Mouse (Mus musculus) liver, embryonic 13.5 days (tissue): ENCODE measurements at regions not wholly inside any gene's neighbourhood (a gene's known extent, or its start where the extent isn't known, plus 50 kb on each side); places are given as distances from the start of the nearest gene placed in this dataset.

ENCODE experiments used
- ATAC-seq: fragments of 200-750 bp; cut with Nextera tagmentation; 2 replicates; pipeline ENCODE4 v1.8.0; 2017; ENCODE audit warnings: low read depth, mild to moderate bottlenecking, moderate number of reproducible peaks, moderate library complexity
- DNase-seq: peaks from one replicate; pipeline ENCODE4 v3.0.0; 2022
- H3K27ac ChIP-seq: fragments of 300-500 bp; sonication (generic); 2 replicates; pipeline ENCODE4 v1.5.1; 2015; ENCODE audit warnings: moderate library complexity, mild to moderate bottlenecking, inconsistent platforms
- H3K27me3 ChIP-seq: fragments of 300-500 bp; sonication (generic); 2 replicates; pipeline ENCODE4 v1.6.1; 2015; ENCODE audit warnings: mild to moderate bottlenecking, inconsistent platforms
- H3K36me3 ChIP-seq: fragments of 300-500 bp; sonication (generic); 2 replicates; pipeline ENCODE4 v1.6.1; 2015; ENCODE audit warnings: mild to moderate bottlenecking, inconsistent platforms
- H3K4me1 ChIP-seq: fragments of 300-500 bp; sonication (generic); replicated peaks from 2 replicates; pipeline ENCODE4 v1.6.1; 2015; ENCODE audit warnings: inconsistent platforms
- H3K4me2 ChIP-seq: fragments of 300-500 bp; sonication (generic); 2 replicates; pipeline ENCODE4 v1.6.1; 2015; ENCODE audit warnings: inconsistent platforms, mild to moderate bottlenecking, moderate library complexity
- H3K4me3 ChIP-seq: fragments of 300-500 bp; sonication (generic); replicated peaks from 2 replicates; pipeline ENCODE4 v1.5.1; 2015; ENCODE audit warnings: mild to moderate bottlenecking, inconsistent platforms
- H3K9ac ChIP-seq: fragments of 300-500 bp; sonication (generic); 2 replicates; pipeline ENCODE4 v1.6.1; 2015; ENCODE audit warnings: mild to moderate bottlenecking, inconsistent platforms
- H3K9me3 ChIP-seq: fragments of 300-500 bp; sonication (generic); replicated peaks from 2 replicates; pipeline ENCODE4 v1.6.1; 2016; ENCODE audit warnings: inconsistent platforms
- WGBS: fragments of 180-500 bp; shearing (Covaris S2); methylation state at CpG from one replicate; pipeline ENCODE4 v1.1.7; 2015; ENCODE audit not compliant: insufficient replicate concordance; 5-methylcytosine and 5-hydroxymethylcytosine counted together

GRCm38 (mm10) chr1:35941642-35942077 is 126.5 kb upstream of the Hs6st1 start:
- Histone ChIP-seq H3K27me3 (no peaks in the 10 kb centered on the region), H3K36me3 (no peaks in the 10 kb centered on the region), H3K4me3 (no peak overlapping the region), H3K4me2 (no peak overlapping the region), H3K9me3 (no peaks in the 10 kb centered on the region), H3K9ac (no peak overlapping the region), H3K27ac (no peak overlapping the region), H3K4me1 (peaks cover 7% of the 10 kb centered on the region)
- 30% methylated on average over 8 of the region's 8 CpGs for WGBS
- DNase-seq (no peak), ATAC-seq (no peak)

- Histone ChIP-seq H3K4me1 (peaks cover 5% of the 10 kb centered on the region), H3K9me3 (no peaks in the 10 kb centered on the region), H3K4me2 (no peak overlapping the region), H3K27ac (no peak overlapping the region), H3K27me3 (no peaks in the 10 kb centered on the region), H3K36me3 (no peaks in the 10 kb centered on the region), H3K4me3 (no peak overlapping the region), H3K9ac (no peak overlapping the region)
- DNase-seq: no peak
- 44% methylated on average over 7 of the region's 7 CpGs for WGBS
- ATAC-seq: no peak
Observed at GRCm38 (mm10) chr1:35942222-35942621, 126.0 kb upstream of the Hs6st1 start.

DNA sequence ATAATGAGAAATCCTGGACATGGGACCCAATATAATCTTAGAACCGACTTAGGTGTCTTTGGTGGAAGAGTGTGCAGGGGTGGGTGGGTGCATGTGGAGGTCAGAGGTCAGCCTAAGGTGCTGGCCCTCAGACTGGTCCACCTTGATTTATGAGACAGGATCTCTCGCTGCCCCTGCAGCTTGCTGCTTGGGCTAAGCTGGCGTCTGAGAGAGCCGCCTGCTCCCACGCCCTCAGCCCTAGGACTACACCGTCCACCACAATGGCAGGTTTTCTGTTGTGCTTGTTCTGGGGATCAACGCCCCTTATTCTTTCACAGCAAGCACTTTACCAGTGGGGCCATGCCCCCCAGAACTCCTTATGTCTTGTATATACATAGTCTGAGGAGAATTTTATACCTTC is 124.4 kb upstream of the Hs6st1 start:
- Histone ChIP-seq H3K27me3 (no peaks in the 10 kb centered on the region), H3K36me3 (no peaks in the 10 kb centered on the region), H3K27ac (no peak overlapping the region), H3K9me3 (no peaks in the 10 kb centered on the region), H3K4me3 (no peak overlapping the region), H3K9ac (no peak overlapping the region), H3K4me2 (no peak overlapping the region), H3K4me1 (peaks cover 5% of the 10 kb centered on the region)
- DNase-seq: no peak
- WGBS: 68% methylated on average over 7 of the region's 7 CpGs
- no peak for ATAC-seq

DNA sequence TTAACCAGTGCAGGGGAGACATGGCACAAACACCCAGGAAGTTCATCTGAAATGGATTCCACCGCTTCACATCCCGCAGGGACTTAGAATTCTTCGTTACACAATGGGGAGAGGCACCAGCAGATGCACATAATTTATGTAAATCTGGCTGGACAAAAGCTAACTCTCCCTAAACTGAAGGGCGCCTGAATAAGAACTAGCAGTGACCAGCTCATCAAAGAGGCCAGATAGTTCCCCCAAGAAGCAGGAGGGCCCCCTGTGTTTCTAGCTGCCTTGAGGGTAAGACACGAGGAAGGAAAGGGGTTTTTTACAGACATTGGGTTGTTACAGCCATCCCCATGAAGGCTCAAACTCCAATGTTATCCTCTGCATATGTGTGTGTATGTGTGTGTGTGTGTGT is 123.8 kb upstream of the Hs6st1 start:
- ATAC-seq: no peak

DNA sequence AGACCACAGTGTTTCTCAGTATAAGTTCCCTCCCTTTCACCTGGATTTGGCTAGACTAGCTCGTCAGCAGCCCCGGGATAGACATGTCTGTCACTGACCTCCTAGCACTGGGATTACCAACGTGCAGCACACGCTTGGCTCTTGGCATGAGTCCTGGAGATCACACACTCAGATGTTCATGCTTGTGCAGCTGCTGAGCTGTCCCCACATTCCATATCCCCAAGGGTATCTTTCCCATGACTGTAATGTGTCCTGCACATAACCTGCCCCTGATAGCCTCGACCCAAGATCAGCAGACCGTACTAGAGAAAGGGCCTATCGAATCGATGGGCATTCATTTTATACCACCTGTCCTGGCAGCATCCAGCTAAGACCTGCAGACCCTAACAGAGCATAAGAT is 123.4 kb upstream of the Hs6st1 start:
- Histone ChIP-seq H3K36me3 (no peaks in the 10 kb centered on the region), H3K4me2 (no peak overlapping the region), H3K4me3 (no peak overlapping the region), H3K27me3 (no peaks in the 10 kb centered on the region), H3K4me1 (peaks cover 5% of the 10 kb centered on the region), H3K9me3 (no peaks in the 10 kb centered on the region), H3K9ac (no peak overlapping the region), H3K27ac (no peak overlapping the region)
- no peak for DNase-seq
- ATAC-seq: no peak
- WGBS: 72% methylated on average over 8 of the region's 8 CpGs

More for the DNA sequence above, 123.8 kb upstream of the Hs6st1 start:
- Histone ChIP-seq H3K9ac (no peak overlapping the region), H3K36me3 (no peaks in the 10 kb centered on the region), H3K9me3 (no peaks in the 10 kb centered on the region), H3K4me1 (peaks cover 5% of the 10 kb centered on the region), H3K4me3 (no peak overlapping the region), H3K4me2 (no peak overlapping the region), H3K27ac (no peak overlapping the region), H3K27me3 (no peaks in the 10 kb centered on the region)
- no peak for DNase-seq
- WGBS: 70% methylated on average over 5 of the region's 5 CpGs

GRCm38 (mm10) chr1:35945596-35945995 is 122.6 kb upstream of the Hs6st1 start:
- H3K9me3 ChIP-seq: no peaks in the 10 kb centered on the region
- ATAC-seq (no peak), DNase-seq (no peak)
- H3K27me3 ChIP-seq: no peaks in the 10 kb centered on the region
- peaks cover 5% of the 10 kb centered on the region for H3K4me1 ChIP-seq
- H3K27ac ChIP-seq: no peak overlapping the region
- no peaks in the 10 kb centered on the region for H3K36me3 ChIP-seq
- no peak overlapping the region for H3K4me3 ChIP-seq
- H3K4me2 ChIP-seq: no peak overlapping the region
- no peak overlapping the region for H3K9ac ChIP-seq
- WGBS: 52% methylated on average over 4 of the region's 4 CpGs

GRCm38 (mm10) chr1:35948104-35948503 is 120.1 kb upstream of the Hs6st1 start:
- no peak for ATAC-seq
- no peak overlapping the region for H3K4me3 ChIP-seq
- H3K36me3 ChIP-seq: no peaks in the 10 kb centered on the region
- H3K27ac ChIP-seq: no peak overlapping the region
- DNase-seq: no peak
- H3K4me1 ChIP-seq: no peaks in the 10 kb centered on the region
- no peaks in the 10 kb centered on the region for H3K9me3 ChIP-seq
- WGBS: 36% methylated on average over 5 of the region's 5 CpGs
- no peak overlapping the region for H3K4me2 ChIP-seq
- H3K27me3 ChIP-seq: no peaks in the 10 kb centered on the region
- H3K9ac ChIP-seq: no peak overlapping the region

- H3K27me3 ChIP-seq: no peaks in the 10 kb centered on the region
- DNase-seq: no peak
- no peaks in the 10 kb centered on the region for H3K4me1 ChIP-seq
- no peaks in the 10 kb centered on the region for H3K9me3 ChIP-seq
- ATAC-seq: no peak
- H3K4me3 ChIP-seq: no peak overlapping the region
- no peaks in the 10 kb centered on the region for H3K36me3 ChIP-seq
- WGBS: 28% methylated on average over 4 of the region's 4 CpGs
- H3K4me2 ChIP-seq: no peak overlapping the region
- no peak overlapping the region for H3K27ac ChIP-seq
- H3K9ac ChIP-seq: no peak overlapping the region
Observed at GRCm38 (mm10) chr1:35951082-35951481, 117.1 kb upstream of the Hs6st1 start.

DNA sequence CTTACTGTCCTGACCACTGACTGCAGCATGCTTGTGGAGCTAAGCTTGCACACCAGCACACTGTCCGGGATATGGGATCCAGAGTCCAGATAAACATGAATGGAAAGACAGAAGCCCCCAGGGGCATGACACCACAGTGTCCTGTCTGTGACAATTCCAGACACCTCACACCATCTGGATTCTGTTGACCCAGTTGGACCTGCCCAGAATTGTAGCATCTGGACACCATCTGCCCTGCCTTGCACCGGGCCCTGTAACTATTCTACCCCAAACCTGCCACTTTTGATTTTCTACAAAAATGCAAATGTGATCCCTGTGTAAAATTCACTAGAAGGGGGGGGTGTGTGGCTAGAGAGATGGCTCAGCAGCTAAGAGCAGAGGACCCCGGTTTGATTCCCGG is 114.5 kb upstream of the Hs6st1 start:
- Histone ChIP-seq H3K27me3 (no peaks in the 10 kb centered on the region), H3K9me3 (no peaks in the 10 kb centered on the region), H3K27ac (no peak overlapping the region), H3K9ac (no peak overlapping the region), H3K4me3 (no peak overlapping the region), H3K4me1 (no peaks in the 10 kb centered on the region), H3K36me3 (no peaks in the 10 kb centered on the region), H3K4me2 (no peak overlapping the region)
- 79% methylated on average over 4 of the region's 4 CpGs for WGBS
- DNase-seq: no peak
- ATAC-seq: no peak

DNA sequence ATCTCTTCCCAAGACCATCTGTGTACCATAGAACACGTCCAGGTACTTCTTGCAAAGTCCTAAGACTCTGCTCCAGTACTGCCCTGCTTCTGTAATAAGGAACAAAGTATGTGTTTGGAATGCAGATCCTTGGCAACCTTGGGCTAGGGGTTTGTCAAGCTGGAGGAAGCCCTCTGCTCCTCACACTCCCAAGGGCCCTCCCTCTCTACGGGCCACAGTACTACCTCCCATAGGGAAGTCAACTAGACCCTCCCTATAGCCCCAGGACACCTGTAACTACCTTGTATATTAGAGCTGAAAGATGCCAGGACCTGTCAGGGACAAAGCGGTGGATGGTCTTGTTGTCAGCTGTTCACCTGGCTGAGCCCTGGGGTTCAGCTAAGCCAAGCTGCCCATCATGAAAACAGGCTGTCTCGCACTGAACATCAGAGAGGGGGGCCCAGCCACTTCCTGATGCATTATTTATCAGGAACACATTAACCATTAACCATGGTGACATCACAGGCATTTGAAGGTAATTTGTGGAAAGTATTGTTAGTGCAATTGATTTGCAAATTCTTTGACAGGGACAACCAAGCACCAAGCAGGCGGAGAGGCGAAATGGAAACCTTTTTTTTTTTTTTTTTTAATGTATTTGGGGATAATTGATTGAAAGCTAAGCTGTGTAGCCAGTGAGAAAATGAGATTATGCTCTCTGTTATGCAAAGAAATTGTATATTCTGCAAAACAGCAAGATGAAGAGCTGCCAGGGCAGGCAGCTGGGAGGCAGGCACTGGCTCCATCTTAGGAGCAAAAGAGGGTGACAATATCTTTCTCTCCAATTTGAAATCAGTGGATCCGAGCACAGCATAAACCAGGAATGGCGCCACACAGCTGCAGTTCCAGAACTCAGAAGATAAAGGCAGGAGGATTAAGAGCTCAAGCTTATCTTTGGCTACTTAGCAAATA is 110.5 kb upstream of the Hs6st1 start:
- no peak overlapping the region for H3K9ac ChIP-seq
- H3K27ac ChIP-seq: no peak overlapping the region
- H3K9me3 ChIP-seq: no peaks in the 10 kb centered on the region
- no peaks in the 10 kb centered on the region for H3K27me3 ChIP-seq
- H3K4me3 ChIP-seq: no peak overlapping the region
- 59% methylated on average over 8 of the region's 8 CpGs for WGBS
- H3K4me1 ChIP-seq: no peaks in the 10 kb centered on the region
- ATAC-seq (no peak), DNase-seq (no peak)
- H3K4me2 ChIP-seq: no peak overlapping the region
- H3K36me3 ChIP-seq: no peaks in the 10 kb centered on the region

GRCm38 (mm10) chr1:35959729-35960128 is 108.5 kb upstream of the Hs6st1 start:
- no peaks in the 10 kb centered on the region for H3K27me3 ChIP-seq
- no peak overlapping the region for H3K4me2 ChIP-seq
- no peak overlapping the region for H3K9ac ChIP-seq
- H3K27ac ChIP-seq: no peak overlapping the region
- H3K4me1 ChIP-seq: no peaks in the 10 kb centered on the region
- DNase-seq: no peak
- no peak for ATAC-seq
- no peaks in the 10 kb centered on the region for H3K9me3 ChIP-seq
- 65% methylated on average over 4 of the region's 4 CpGs for WGBS
- no peaks in the 10 kb centered on the region for H3K36me3 ChIP-seq
- no peak overlapping the region for H3K4me3 ChIP-seq

- Histone ChIP-seq H3K36me3 (no peaks in the 10 kb centered on the region), H3K4me1 (no peaks in the 10 kb centered on the region), H3K27me3 (no peaks in the 10 kb centered on the region), H3K9me3 (0 out of 2 replicates have a peak, but pooled peaks cover 6% of the 10 kb centered on the region), H3K4me3 (no peak overlapping the region), H3K4me2 (no peak overlapping the region), H3K27ac (no peak overlapping the region), H3K9ac (no peak overlapping the region)
- ATAC-seq (no peak), DNase-seq (no peak)
- 87% methylated on average over 2 of the region's 2 CpGs for WGBS
Observed at GRCm38 (mm10) chr1:35960844-35961243, 107.4 kb upstream of the Hs6st1 start.
